Mouse (Mus musculus) liver, embryonic 16.5 days (tissue): Measurements from ENCODE around the gene Hydin. TPM values are rescaled to one million over a fixed set of nuclear protein-coding genes. Genes with fewer than 3 reads are reported as not detected.

Source experiments
- ATAC-seq: fragments of 200-750 bp; cut with Nextera tagmentation; 2 replicates; pipeline ENCODE4 v1.8.0; 2017; ENCODE audit warnings: low read depth, mild to moderate bottlenecking, moderate number of reproducible peaks, moderate library complexity
- H3K27ac ChIP-seq: fragments of 300-500 bp; sonication (generic); 2 replicates; pipeline ENCODE4 v1.5.1; 2014; ENCODE audit warnings: mild to moderate bottlenecking, low read length
- H3K27me3 ChIP-seq: fragments of 300-500 bp; sonication (generic); 2 replicates; pipeline ENCODE4 v1.6.1; 2014; ENCODE audit warnings: low read depth, low read length, mixed read lengths; ENCODE audit not compliant: control insufficient read depth, insufficient read depth
- H3K36me3 ChIP-seq: fragments of 300-500 bp; sonication (generic); 2 replicates; pipeline ENCODE4 v1.6.1; 2014; ENCODE audit warnings: mild to moderate bottlenecking; ENCODE audit not compliant: control insufficient read depth, insufficient read depth
- H3K4me1 ChIP-seq: fragments of 300-500 bp; sonication (generic); 2 replicates; pipeline ENCODE4 v1.6.1; 2014; ENCODE audit warnings: low read depth, low read length, mixed read lengths; ENCODE audit not compliant: control insufficient read depth
- H3K4me2 ChIP-seq: fragments of 300-500 bp; sonication (generic); 2 replicates; pipeline ENCODE4 v1.6.1; 2014; ENCODE audit warnings: low read depth, low read length, mixed read lengths
- H3K4me3 ChIP-seq: fragments of 300-500 bp; sonication (generic); 2 replicates; pipeline ENCODE4 v1.5.1; 2014; ENCODE audit warnings: low read depth, mild to moderate bottlenecking, low read length
- H3K9ac ChIP-seq: fragments of 300-500 bp; sonication (generic); 2 replicates; pipeline ENCODE4 v1.6.1; 2014; ENCODE audit warnings: low read depth, low read length
- H3K9me3 ChIP-seq: fragments of 300-500 bp; sonication (generic); replicated peaks from 2 replicates; pipeline ENCODE4 v1.6.1; 2016; ENCODE audit warnings: low read length; ENCODE audit not compliant: control insufficient read depth
- WGBS: fragments of 180-500 bp; shearing (Covaris S2); extraction: QIAGEN DNeasy Blood & Tissue Kit; methylation state at CpG from one replicate; pipeline ENCODE4 v1.1.7; 2014; ENCODE audit not compliant: insufficient replicate concordance; 5-methylcytosine and 5-hydroxymethylcytosine counted together
- microRNA-seq: library from miRNA; unstranded; fragments of <30 nt; microRNA quantifications from one replicate; pipeline ENCODE4, GENCODE M21; 2016
- polyA plus RNA-seq: library from polyadenylated mRNA; unstranded; fragments of >200 nt; fragmentation: Nextera tagmentation; extraction: Ambion mirVana; gene quantifications from 2 replicates; pipeline ENCODE4 v1.2.1, GENCODE M21; 2015

Gene Hydin
- polyA plus RNA-seq, 1 experiment from 2014 or later, result 0.13 TPM

DNA sequence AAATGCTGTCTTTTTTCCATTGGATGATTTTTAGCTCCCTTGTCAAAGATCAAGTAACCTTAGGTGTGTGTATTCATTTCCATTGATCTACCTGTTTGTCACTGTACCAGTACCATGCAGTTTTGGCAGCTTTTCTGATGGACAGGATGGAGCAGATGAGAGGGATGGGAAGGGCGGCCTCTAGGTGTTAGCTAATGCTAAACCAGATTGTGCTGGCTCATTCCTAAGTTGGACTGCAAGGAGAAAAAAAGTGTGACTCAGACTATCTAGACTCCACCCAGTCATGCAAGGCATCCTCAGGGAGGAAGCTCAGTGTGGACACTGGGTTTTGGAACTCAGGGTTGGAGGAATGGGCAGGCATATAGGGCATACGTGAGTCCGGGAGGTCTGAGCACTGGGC, 381.8 kb downstream of the Hydin start:
- Histone ChIP-seq H3K4me2 (no peak overlapping the region), H3K4me1 (no peaks in the 10 kb centered on the region), H3K9ac (no peak overlapping the region), H3K9me3 (no peaks in the 10 kb centered on the region), H3K27ac (no peak overlapping the region), H3K27me3 (no peaks in the 10 kb centered on the region), H3K36me3 (0 out of 2 replicates have a peak, but pooled peaks cover 2% of the 10 kb centered on the region), H3K4me3 (no peak overlapping the region)
- 77% methylated on average over 3 of the region's 3 CpGs for WGBS
- no peak for ATAC-seq

DNA sequence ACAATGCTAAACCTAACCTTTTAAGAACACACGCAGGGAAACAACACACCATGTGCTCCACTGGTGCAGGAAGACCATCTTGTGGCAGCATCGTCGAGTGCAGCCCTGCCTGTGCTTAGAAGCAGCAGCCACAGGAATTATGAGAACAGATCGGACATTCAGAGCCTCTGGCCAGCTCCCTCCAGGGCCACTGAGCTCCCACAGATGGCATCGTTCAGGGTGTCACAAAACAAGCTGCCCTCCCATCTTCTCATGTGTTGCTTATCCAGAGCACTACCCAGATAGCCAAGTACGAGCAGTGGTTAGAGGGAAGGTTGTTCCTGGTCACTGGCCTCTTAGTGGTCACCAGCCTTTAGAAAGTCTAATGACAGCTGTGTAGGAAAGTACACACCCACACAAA, 382.5 kb downstream of the Hydin start:
- WGBS, result 74% methylated on average over 6 of the region's 6 CpGs
- Histone ChIP-seq H3K9me3 (no peaks in the 10 kb centered on the region), H3K4me1 (no peaks in the 10 kb centered on the region), H3K36me3 (0 out of 2 replicates have a peak, but pooled peaks cover 2% of the 10 kb centered on the region), H3K4me2 (no peak overlapping the region), H3K9ac (no peak overlapping the region), H3K27ac (no peak overlapping the region), H3K4me3 (no peak overlapping the region), H3K27me3 (no peaks in the 10 kb centered on the region)
- ATAC-seq, result no peak

DNA sequence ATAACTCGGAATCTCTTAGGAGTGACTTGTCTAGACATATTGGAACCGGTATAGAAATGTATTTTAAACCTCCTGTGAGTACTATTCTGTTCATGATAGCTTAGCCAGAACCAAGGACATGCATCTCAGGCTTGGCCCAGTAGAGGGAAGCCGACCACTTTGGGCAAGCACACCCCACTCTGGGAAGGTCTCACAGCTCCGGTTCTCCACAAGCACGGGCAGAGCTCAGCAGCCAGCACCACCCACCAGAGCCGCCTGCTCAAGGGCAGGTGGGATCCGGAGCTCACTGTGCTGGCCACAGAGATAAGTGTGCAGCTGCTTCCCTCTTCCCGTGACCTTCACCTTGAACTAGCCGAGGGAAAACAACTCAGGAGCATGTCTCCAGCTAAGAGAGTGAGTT, 384.1 kb downstream of the Hydin start:
- Histone ChIP-seq H3K27me3 (no peaks in the 10 kb centered on the region), H3K9me3 (no peaks in the 10 kb centered on the region), H3K4me1 (no peaks in the 10 kb centered on the region), H3K9ac (no peak overlapping the region), H3K4me2 (no peak overlapping the region), H3K36me3 (no peaks in the 10 kb centered on the region), H3K4me3 (no peak overlapping the region), H3K27ac (no peak overlapping the region)
- ATAC-seq, result no peak
- 68% methylated on average over 9 of the region's 9 CpGs for WGBS

DNA sequence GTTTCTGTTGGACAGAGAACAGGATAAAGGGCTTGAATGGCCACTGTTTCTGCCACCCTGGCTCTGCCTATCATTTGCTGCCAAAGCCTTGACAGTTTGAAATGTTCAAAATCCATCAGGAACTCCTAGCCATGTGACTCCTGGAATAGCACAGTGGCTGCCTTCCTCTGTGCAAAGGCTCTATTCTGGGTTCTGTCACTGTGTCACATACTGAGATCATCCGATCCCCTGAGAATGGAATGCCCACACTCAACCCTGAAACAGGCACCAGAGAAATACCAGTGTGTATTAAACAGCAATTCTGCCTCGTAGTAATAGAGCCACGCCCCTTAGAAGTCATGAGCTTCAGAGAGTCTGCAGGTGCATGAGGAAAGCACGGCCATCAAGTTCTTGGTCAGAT, 385.1 kb downstream of the Hydin start:
- Histone ChIP-seq H3K4me1 (no peaks in the 10 kb centered on the region), H3K27me3 (no peaks in the 10 kb centered on the region), H3K27ac (no peak overlapping the region), H3K9me3 (no peaks in the 10 kb centered on the region), H3K36me3 (no peaks in the 10 kb centered on the region), H3K4me3 (no peak overlapping the region), H3K4me2 (no peak overlapping the region), H3K9ac (no peak overlapping the region)
- no peak for ATAC-seq
- 66% methylated on average over 4 of the region's 4 CpGs for WGBS

DNA sequence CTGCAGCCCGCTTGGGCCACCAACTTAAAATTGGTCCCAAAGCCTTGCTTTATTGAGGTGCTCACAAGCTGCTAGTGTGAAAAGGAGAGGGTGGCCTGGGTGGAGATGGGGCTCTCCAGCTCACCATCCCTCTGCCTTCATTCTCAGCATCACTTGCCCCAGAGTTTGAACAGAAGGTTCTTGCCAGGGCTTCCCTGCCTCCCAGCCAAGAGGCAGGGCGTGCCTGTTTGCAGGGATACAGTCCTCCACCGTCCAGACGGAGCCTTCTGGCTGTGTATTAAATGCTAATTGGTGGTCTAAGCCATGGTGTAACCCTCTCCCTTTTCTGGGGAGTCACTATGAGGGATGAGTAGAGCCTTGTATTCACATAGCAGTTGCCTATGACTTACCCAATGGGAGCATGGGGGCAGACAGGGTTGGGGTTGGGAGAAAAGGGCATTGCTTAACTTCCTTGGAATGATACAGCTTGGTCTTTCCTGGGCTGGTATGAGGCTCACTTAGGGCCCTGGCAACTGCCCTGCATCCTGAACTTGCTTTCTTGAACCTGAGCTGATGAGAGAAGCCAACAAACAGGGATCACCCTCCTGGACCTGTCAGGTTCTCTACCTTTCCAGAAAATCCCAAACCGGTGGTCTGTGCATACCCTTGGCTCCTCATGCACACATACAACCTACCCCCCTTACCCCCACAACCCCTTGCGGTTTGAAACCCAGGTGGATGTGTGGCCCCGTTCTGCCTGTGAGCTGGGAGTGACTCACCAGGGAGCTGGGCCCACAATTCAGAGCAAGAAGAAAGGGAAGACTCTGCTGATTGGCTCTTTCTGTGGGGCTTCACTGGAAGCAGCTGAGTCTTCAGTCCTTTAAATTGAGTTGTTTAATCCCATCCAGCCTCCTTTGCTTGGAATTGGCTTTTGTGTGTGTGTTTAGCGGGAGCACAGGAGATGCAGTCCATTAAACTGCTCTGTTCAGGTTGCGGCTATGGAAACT, 387.6 kb downstream of the Hydin start:
- Histone ChIP-seq H3K9me3 (no peaks in the 10 kb centered on the region), H3K9ac (no peak overlapping the region), H3K4me1 (no peaks in the 10 kb centered on the region), H3K4me3 (no peak overlapping the region), H3K27ac (no peak overlapping the region), H3K27me3 (no peaks in the 10 kb centered on the region), H3K4me2 (no peak overlapping the region), H3K36me3 (no peaks in the 10 kb centered on the region; the same call in 1 of the 2 replicates)
- WGBS, result 82% methylated on average over 9 of the region's 9 CpGs
- no peak for ATAC-seq

DNA sequence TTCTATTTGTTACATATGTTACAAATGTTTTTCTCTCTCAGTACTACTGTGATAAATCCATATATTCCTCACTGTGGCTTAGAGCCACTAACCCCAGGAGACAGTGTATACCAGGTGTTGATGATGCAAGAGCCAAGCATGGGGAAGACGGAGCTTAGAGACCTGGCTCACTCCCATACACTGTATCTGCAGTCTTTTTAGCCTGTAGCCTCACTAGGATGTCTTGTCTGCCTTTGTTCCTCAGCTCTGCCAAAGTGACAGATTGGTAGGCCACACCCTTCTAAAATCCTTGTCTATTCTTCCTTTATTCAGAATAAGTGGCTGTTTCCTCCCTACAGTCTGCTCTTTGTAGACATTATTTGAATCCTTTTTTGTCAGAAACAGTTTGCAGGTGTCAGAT, 389.1 kb downstream of the Hydin start:
- 86% methylated on average over 1 of the region's 1 CpGs for WGBS
- Histone ChIP-seq H3K27me3 (no peaks in the 10 kb centered on the region), H3K27ac (no peak overlapping the region), H3K36me3 (no peaks in the 10 kb centered on the region; the same call in 1 of the 2 replicates), H3K9ac (no peak overlapping the region), H3K4me2 (no peak overlapping the region), H3K4me3 (no peak overlapping the region), H3K9me3 (no peaks in the 10 kb centered on the region), H3K4me1 (no peaks in the 10 kb centered on the region)
- no peak for ATAC-seq

DNA sequence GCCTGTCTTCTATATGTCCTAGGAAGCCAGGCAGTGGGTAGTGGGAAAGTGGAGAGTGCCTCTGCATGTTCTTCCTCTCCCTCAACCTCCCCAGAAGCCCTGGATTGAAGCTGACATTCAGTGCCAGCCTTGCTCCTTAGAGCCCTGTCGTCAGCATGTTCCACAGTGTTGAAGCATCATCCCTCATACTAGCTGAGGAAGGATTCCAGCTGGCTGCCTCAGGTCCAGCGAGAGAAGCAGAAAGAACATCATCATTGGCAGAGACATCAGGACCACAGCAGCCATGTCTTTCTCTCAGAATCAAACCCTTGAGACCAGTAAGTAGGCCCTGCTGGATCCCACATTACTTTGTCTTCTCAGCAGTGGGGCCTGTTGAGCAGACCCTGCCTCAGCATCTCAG, 390.9 kb downstream of the Hydin start:
- Histone ChIP-seq H3K27me3 (no peaks in the 10 kb centered on the region), H3K27ac (no peak overlapping the region), H3K4me1 (no peaks in the 10 kb centered on the region), H3K9me3 (no peaks in the 10 kb centered on the region), H3K36me3 (no peaks in the 10 kb centered on the region; the same call in 1 of the 2 replicates), H3K9ac (no peak overlapping the region), H3K4me2 (no peak overlapping the region), H3K4me3 (no peak overlapping the region)
- WGBS, result 87% methylated on average over 2 of the region's 2 CpGs
- ATAC-seq, result no peak

Small RNA genes lying within 50 kb of the gene (microRNA-seq; reads per million reads assigned to microRNA genes)
- gene Gm44489, result not detected
- not detected for gene Gm47306

Other genes with a start within 250 kb of the Hydin start
- gene Chst4, start 227.2 kb upstream of the Hydin start, polyA plus RNA-seq, result 0.09 TPM in 1 of 2 replicates, not detected in the other
- gene Zfp612, start 187.2 kb upstream of the Hydin start, polyA plus RNA-seq, result 1.3 and 1.4 TPM in 2 replicates
- gene Gm21964, start 165.8 kb upstream of the Hydin start, polyA plus RNA-seq, result not detected in 2 replicates
- not detected in 2 replicates for gene Gm17720, start 164.2 kb upstream of the Hydin start, polyA plus RNA-seq
- gene Calb2, start 98.8 kb upstream of the Hydin start, polyA plus RNA-seq, result not detected in 2 replicates
- gene Cmtr2, start 51.3 kb upstream of the Hydin start, polyA plus RNA-seq, result 2.6 and 2.8 TPM in 2 replicates